Mouse (Mus musculus): Measurements from ENCODE around the gene Prr36.

DNA sequence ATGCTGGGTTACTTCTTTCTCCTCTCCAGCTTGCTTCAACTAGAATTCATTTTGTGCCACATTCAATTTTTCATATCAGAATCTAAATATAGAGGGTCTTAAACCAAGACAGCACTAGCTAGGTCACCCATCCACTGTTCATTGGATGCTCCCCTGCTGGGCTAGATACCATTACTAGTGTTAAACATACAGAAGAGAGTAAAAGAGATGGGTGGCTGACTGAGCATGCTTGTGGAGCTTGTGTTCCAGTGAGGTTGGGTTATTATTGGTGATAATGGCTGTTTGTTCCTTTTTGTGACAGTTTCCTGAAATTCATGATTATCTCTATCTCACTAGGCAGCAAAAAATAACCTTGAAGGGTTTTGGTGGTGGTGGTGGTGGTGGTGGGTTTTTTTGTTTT is 4.8 kb upstream of the Prr36 start:
- TF ChIP-seq CTCF (IDR thresholded peaks at IDR 0.05; ENCODE audit: borderline replicate concordance, control insufficient read depth, extremely low read depth, insufficient read depth, low read length, poor library complexity) (no peak), POLR2A (IDR thresholded peaks at IDR 0.05; ENCODE audit: control insufficient read depth, extremely low read depth, insufficient read depth, low read length, poor library complexity) (no peak)
